Mouse (Mus musculus): ENCODE results near the gene Ppm1m. TPM values are rescaled to one million over a fixed set of nuclear protein-coding genes. Genes with fewer than 3 reads are reported as not detected.
"Not testable (repeated sequence)": the region's sequence is repeated elsewhere in the genome, so short reads cannot be mapped to it uniquely, and the experiment has no call there.

The Ppm1m gene
- polyA plus RNA-seq, 1 experiment from 2014 or later, result 21.7 TPM

GRCm38 (mm10) chr9:106173363-106173762 is 26.2 kb downstream of the Ppm1m start:
- no peak for ATAC-seq (ENCODE audit: low FRiP score)
- H3K9me3 ChIP-seq (ENCODE audit: control insufficient read depth, low read length), result no peaks in the 10 kb centered on the region
- no peak for DNase-seq (ENCODE audit: low spot score)
- H3K4me1 ChIP-seq (replicated peaks; ENCODE audit: control insufficient read depth, insufficient read depth, low read length), result no peaks in the 10 kb centered on the region; the same call in 1 of the 2 replicates
- H3K4me3 ChIP-seq (ENCODE audit: low read depth, low read length), result no peak overlapping the region
- peak overlapping the region; percentile 87; the same call in 1 of the 2 replicates for H3K4me2 ChIP-seq (replicated peaks; ENCODE audit: low read depth, low read length)
- H3K27me3 ChIP-seq (ENCODE audit: control insufficient read depth, insufficient read depth, low read length), result no peaks in the 10 kb centered on the region
- no peak overlapping the region for H3K9ac ChIP-seq (ENCODE audit: low read depth, low read length)
- 83% methylated on average over 2 of the region's 2 CpGs for WGBS
- no peak overlapping the region for H3K27ac ChIP-seq (ENCODE audit: low read depth, low read length)
- no peaks in the 10 kb centered on the region for H3K36me3 ChIP-seq (ENCODE audit: control insufficient read depth, insufficient read depth, low read length)

GRCm38 (mm10) chr9:106172527-106172926 is 27.0 kb downstream of the Ppm1m start:
- no peaks in the 10 kb centered on the region for H3K9me3 ChIP-seq (ENCODE audit: control insufficient read depth, low read length)
- ATAC-seq (ENCODE audit: low FRiP score) (no peak), DNase-seq (ENCODE audit: low spot score) (no peak)
- H3K4me3 ChIP-seq (ENCODE audit: low read depth, low read length), result peak overlapping the region; percentile 97
- no peaks in the 10 kb centered on the region for H3K36me3 ChIP-seq (ENCODE audit: control insufficient read depth, insufficient read depth, low read length)
- H3K4me2 ChIP-seq (replicated peaks; ENCODE audit: low read depth, low read length), result peak overlapping the region; percentile 87
- no peaks in the 10 kb centered on the region; the same call in 1 of the 2 replicates for H3K4me1 ChIP-seq (replicated peaks; ENCODE audit: control insufficient read depth, insufficient read depth, low read length)
- 62% methylated on average over 3 of the region's 3 CpGs for WGBS
- no peak overlapping the region for H3K27ac ChIP-seq (ENCODE audit: low read depth, low read length)
- H3K9ac ChIP-seq (ENCODE audit: low read depth, low read length), result no peak overlapping the region
- no peaks in the 10 kb centered on the region for H3K27me3 ChIP-seq (ENCODE audit: control insufficient read depth, insufficient read depth, low read length)

- Histone ChIP-seq H3K36me3 (ENCODE audit: control insufficient read depth, insufficient read depth, low read length) (no peaks in the 10 kb centered on the region), H3K27me3 (ENCODE audit: control insufficient read depth, insufficient read depth, low read length) (no peaks in the 10 kb centered on the region), H3K9ac (ENCODE audit: low read depth, low read length) (peak overlapping the region; percentile 97), H3K27ac (ENCODE audit: low read depth, low read length) (peak overlapping the region; percentile 94), H3K9me3 (ENCODE audit: control insufficient read depth, low read length) (no peaks in the 10 kb centered on the region), H3K4me1 (replicated peaks; ENCODE audit: control insufficient read depth, insufficient read depth, low read length) (no peaks in the 10 kb centered on the region; the same call in 1 of the 2 replicates), H3K4me3 (ENCODE audit: low read depth, low read length) (peak overlapping the region; percentile 97), H3K4me2 (replicated peaks; ENCODE audit: low read depth, low read length) (peak overlapping the region; percentile 87)
- ATAC-seq (ENCODE audit: low FRiP score), result peak; percentile 74
- DNase-seq (ENCODE audit: low spot score), result peak; percentile 63
- WGBS, result 1% methylated on average over 30 of the region's 30 CpGs
Measured at GRCm38 (mm10) chr9:106171346-106172158, 28.0 kb downstream of the Ppm1m start.

GRCm38 (mm10) chr9:106170556-106171345 is 28.8 kb downstream of the Ppm1m start, which contains the start of gene Wdr82:
Wdr82 (plus strand) TSS chr9:106170928.
- Histone ChIP-seq H3K27ac (ENCODE audit: low read depth, low read length) (peak within 1 kb of the TSS; percentile 94), H3K4me1 (replicated peaks; ENCODE audit: control insufficient read depth, insufficient read depth, low read length) (no peaks in the 10 kb centered on the region; the same call in 1 of the 2 replicates), H3K36me3 (ENCODE audit: control insufficient read depth, insufficient read depth, low read length) (no peaks in the 10 kb centered on the region), H3K4me2 (replicated peaks; ENCODE audit: low read depth, low read length) (peak within 1 kb of the TSS; percentile 87), H3K9ac (ENCODE audit: low read depth, low read length) (peak within 1 kb of the TSS; percentile 97), H3K4me3 (ENCODE audit: low read depth, low read length) (peak within 1 kb of the TSS; percentile 97), H3K9me3 (ENCODE audit: control insufficient read depth, low read length) (no peaks in the 10 kb centered on the region), H3K27me3 (ENCODE audit: control insufficient read depth, insufficient read depth, low read length) (no peaks in the 10 kb centered on the region)
- under 1% methylated on average over 49 of the region's 81 CpGs for WGBS
- ATAC-seq (ENCODE audit: low FRiP score), result peak; percentile 90
- peak; percentile 92 for DNase-seq (ENCODE audit: low spot score)

GRCm38 (mm10) chr9:106169917-106170316 is 29.6 kb downstream of the Ppm1m start:
- DNase-seq (ENCODE audit: low spot score), result no peak
- H3K36me3 ChIP-seq (ENCODE audit: control insufficient read depth, insufficient read depth, low read length), result no peaks in the 10 kb centered on the region
- H3K27ac ChIP-seq (ENCODE audit: low read depth, low read length), result no peak overlapping the region
- H3K9me3 ChIP-seq (ENCODE audit: control insufficient read depth, low read length), result no peaks in the 10 kb centered on the region
- no peak overlapping the region for H3K9ac ChIP-seq (ENCODE audit: low read depth, low read length)
- no peak overlapping the region for H3K4me3 ChIP-seq (ENCODE audit: low read depth, low read length)
- no peak overlapping the region for H3K4me2 ChIP-seq (replicated peaks; ENCODE audit: low read depth, low read length)
- 33% methylated on average over 6 of the region's 6 CpGs for WGBS
- no peaks in the 10 kb centered on the region for H3K27me3 ChIP-seq (ENCODE audit: control insufficient read depth, insufficient read depth, low read length)
- ATAC-seq (ENCODE audit: low FRiP score), result no peak
- H3K4me1 ChIP-seq (replicated peaks; ENCODE audit: control insufficient read depth, insufficient read depth, low read length), result no peaks in the 10 kb centered on the region; the same call in 1 of the 2 replicates

- not testable (repeated sequence) for H3K27ac ChIP-seq (ENCODE audit: low read depth, low read length); H3K4me2 ChIP-seq (replicated peaks; ENCODE audit: low read depth, low read length); H3K27me3 ChIP-seq (ENCODE audit: control insufficient read depth, insufficient read depth, low read length); H3K36me3 ChIP-seq (ENCODE audit: control insufficient read depth, insufficient read depth, low read length); H3K9ac ChIP-seq (ENCODE audit: low read depth, low read length); DNase-seq (ENCODE audit: low spot score); H3K4me3 ChIP-seq (ENCODE audit: low read depth, low read length); ATAC-seq (ENCODE audit: low FRiP score); H3K9me3 ChIP-seq (ENCODE audit: control insufficient read depth, low read length); H3K4me1 ChIP-seq (replicated peaks; ENCODE audit: control insufficient read depth, insufficient read depth, low read length)
- WGBS, result 78% methylated on average over 1 of the region's 1 CpGs
Measured at GRCm38 (mm10) chr9:106169006-106169405, 30.5 kb downstream of the Ppm1m start.

- no peak overlapping the region for H3K4me2 ChIP-seq (replicated peaks; ENCODE audit: low read depth, low read length)
- H3K4me3 ChIP-seq (ENCODE audit: low read depth, low read length), result no peak overlapping the region
- H3K27ac ChIP-seq (ENCODE audit: low read depth, low read length), result no peak overlapping the region
- no peak for DNase-seq (ENCODE audit: low spot score)
- no peaks in the 10 kb centered on the region for H3K27me3 ChIP-seq (ENCODE audit: control insufficient read depth, insufficient read depth, low read length)
- no peak overlapping the region for H3K9ac ChIP-seq (ENCODE audit: low read depth, low read length)
- WGBS, result 43% methylated on average over 1 of the region's 1 CpGs
- no peaks in the 10 kb centered on the region for H3K4me1 ChIP-seq (replicated peaks; ENCODE audit: control insufficient read depth, insufficient read depth, low read length)
- no peaks in the 10 kb centered on the region for H3K36me3 ChIP-seq (ENCODE audit: control insufficient read depth, insufficient read depth, low read length)
- H3K9me3 ChIP-seq (ENCODE audit: control insufficient read depth, low read length), result no peaks in the 10 kb centered on the region
- no peak for ATAC-seq (ENCODE audit: low FRiP score)
Measured at GRCm38 (mm10) chr9:106167703-106168102, 31.8 kb downstream of the Ppm1m start.

GRCm38 (mm10) chr9:106167241-106167640 is 32.3 kb downstream of the Ppm1m start:
- H3K27ac ChIP-seq (ENCODE audit: low read depth, low read length), result no peak overlapping the region
- H3K4me2 ChIP-seq (replicated peaks; ENCODE audit: low read depth, low read length), result no peak overlapping the region
- no peaks in the 10 kb centered on the region for H3K4me1 ChIP-seq (replicated peaks; ENCODE audit: control insufficient read depth, insufficient read depth, low read length)
- no peak overlapping the region for H3K4me3 ChIP-seq (ENCODE audit: low read depth, low read length)
- no peaks in the 10 kb centered on the region for H3K36me3 ChIP-seq (ENCODE audit: control insufficient read depth, insufficient read depth, low read length)
- H3K27me3 ChIP-seq (ENCODE audit: control insufficient read depth, insufficient read depth, low read length), result no peaks in the 10 kb centered on the region
- ATAC-seq (ENCODE audit: low FRiP score) (no peak), DNase-seq (ENCODE audit: low spot score) (no peak)
- WGBS, result 80% methylated on average over 3 of the region's 3 CpGs
- no peak overlapping the region for H3K9ac ChIP-seq (ENCODE audit: low read depth, low read length)
- no peaks in the 10 kb centered on the region for H3K9me3 ChIP-seq (ENCODE audit: control insufficient read depth, low read length)

Measured in hindbrain, embryonic 11.5 days (tissue).